17 mouse cellular contexts compared by ENCODE assay signal in genomic region chrX:102081076-102081475, GRCm38 (mm10). TPM values are rescaled to one million over a fixed set of nuclear protein-coding genes. Genes with fewer than 3 reads are reported as not detected.
DNase-seq lines count a peak whose midpoint lies in the region; ATAC-seq and TF ChIP-seq lines count a peak whose summit lies in the region.
"Had no signal": no experiment of that assay in that cellular context is flagged by ENCODE, and none has a peak within 500 bp of the region (broad histone marks: within the 10 kb centered on the region; RNA-seq: fewer than 3 reads in every experiment).

No protein-coding gene starts in this region.

- ATAC-seq in forebrain, embryonic 11.5 days (replicated peaks; ENCODE audit: low FRiP score) = no peak; the same call in 1 of the 2 replicates
- no peak for ATAC-seq in forebrain, postnatal 0 days
- ATAC-seq in limb, embryonic 12.5 days (ENCODE audit: insufficient number of reproducible peaks, insufficient read depth, low FRiP score, low TSS enrichment, low read depth) = no peak
- peak; percentile 21; the same call in 1 of the 2 replicates for ATAC-seq in neural tube, embryonic 14.5 days (ENCODE audit: low read depth)

- H3K4me1 ChIP-seq in forebrain, embryonic 11.5 days (replicated peaks; ENCODE audit: control insufficient read depth, insufficient read depth, low read length) = peaks cover 5% of the 10 kb centered on the region; the same call in 1 of the 2 replicates
- 0 out of 2 replicates have a peak, but pooled peaks cover 2% of the 10 kb centered on the region for H3K4me1 ChIP-seq in forebrain, postnatal 0 days (ENCODE audit: insufficient read depth)
- H3K4me1 ChIP-seq in limb, embryonic 12.5 days (replicated peaks) = peaks cover 18% of the 10 kb centered on the region
- 0 out of 2 replicates have a peak, but pooled peaks cover 6% of the 10 kb centered on the region for H3K4me1 ChIP-seq in neural tube, embryonic 14.5 days (ENCODE audit: control insufficient read depth, insufficient read depth, low read length)
- H3K4me1 ChIP-seq: embryonic facial prominence, embryonic 15.5 days had no signal

- peak overlapping the region; percentile 86 for H3K27ac ChIP-seq in forebrain, embryonic 11.5 days (ENCODE audit: low read depth, low read length)
- peak overlapping the region; percentile 80; the same call in 1 of the 2 replicates for H3K27ac ChIP-seq in forebrain, postnatal 0 days (ENCODE audit: low read depth, low read length)
- peak overlapping the region; percentile 78 for H3K27ac ChIP-seq in limb, embryonic 12.5 days
- H3K27ac ChIP-seq in neural tube, embryonic 14.5 days (ENCODE audit: low read depth, low read length) = peak overlapping the region; percentile 70; the same call in 1 of the 2 replicates
- H3K27ac ChIP-seq: embryonic facial prominence, embryonic 15.5 days; heart, adult 2 months had no signal

- H3K9ac ChIP-seq in forebrain, embryonic 11.5 days (ENCODE audit: low read length) = no peak overlapping the region
- H3K9ac ChIP-seq in forebrain, postnatal 0 days = no peak overlapping the region
- no peak overlapping the region for H3K9ac ChIP-seq in limb, embryonic 12.5 days (replicated peaks)
- no peak overlapping the region for H3K9ac ChIP-seq in neural tube, embryonic 14.5 days (replicated peaks; ENCODE audit: low read depth, low read length)
- H3K9ac ChIP-seq: embryonic facial prominence, embryonic 15.5 days; lung, embryonic 14.5 days had no signal

- WGBS in forebrain, embryonic 11.5 days = 48% methylated on average over 10 of the region's 10 CpGs
- WGBS in forebrain, postnatal 0 days = 52% methylated on average over 10 of the region's 10 CpGs
- WGBS in limb, embryonic 12.5 days = 53% methylated on average over 10 of the region's 10 CpGs
- 35% methylated on average over 10 of the region's 10 CpGs for WGBS in neural tube, embryonic 14.5 days

- no peaks in the 10 kb centered on the region for H3K36me3 ChIP-seq in forebrain, embryonic 11.5 days (ENCODE audit: control insufficient read depth, insufficient read depth, low read length)
- H3K36me3 ChIP-seq in forebrain, postnatal 0 days (ENCODE audit: insufficient read depth) = no peaks in the 10 kb centered on the region
- H3K36me3 ChIP-seq in limb, embryonic 12.5 days = peaks cover 27% of the 10 kb centered on the region; the same call in 1 of the 2 replicates
- no peaks in the 10 kb centered on the region for H3K36me3 ChIP-seq in neural tube, embryonic 14.5 days (ENCODE audit: control insufficient read depth, insufficient read depth, low read length)
- H3K36me3 ChIP-seq: embryonic facial prominence, embryonic 15.5 days had no signal

- H3K4me2 ChIP-seq in forebrain, embryonic 11.5 days (ENCODE audit: low read depth, low read length, severe bottlenecking) = no peak overlapping the region; the same call in 1 of the 2 replicates
- H3K4me2 ChIP-seq in forebrain, postnatal 0 days (ENCODE audit: low read depth) = no peak overlapping the region
- no peak overlapping the region for H3K4me2 ChIP-seq in limb, embryonic 12.5 days
- no peak overlapping the region for H3K4me2 ChIP-seq in neural tube, embryonic 14.5 days (ENCODE audit: low read depth, low read length)
- H3K4me2 ChIP-seq: embryonic facial prominence, embryonic 15.5 days; lung, embryonic 14.5 days had no signal

- TF ChIP-seq CTCF in forebrain, postnatal 0 days (IDR thresholded peaks at IDR 0.05; ENCODE audit: low read depth) = no peak

- no peak for DNase-seq in forebrain, embryonic 11.5 days (ENCODE audit: low spot score)
- peak; percentile 13 for DNase-seq in forebrain, postnatal 0 days
- DNase-seq in urinary bladder, postnatal 25 days (ENCODE audit: low spot score) = no peak
- no peak for DNase-seq in frontal cortex, postnatal 25 days (ENCODE audit: low spot score in 2 of 2)
- no peak for DNase-seq in heart, postnatal 4 days
- DNase-seq: adrenal gland, adult 8-10 months; heart, postnatal 36 days; kidney, adult 8-10 months; lung, embryonic 14.5 days; right cerebral cortex, postnatal 14 days; thymus, postnatal 4 days had no signal

- no peak overlapping the region for H3K4me3 ChIP-seq in forebrain, embryonic 11.5 days (ENCODE audit: low read depth, low read length)
- H3K4me3 ChIP-seq in forebrain, postnatal 0 days (ENCODE audit: low read depth, low read length) = no peak overlapping the region
- no peak overlapping the region for H3K4me3 ChIP-seq in limb, embryonic 12.5 days (replicated peaks)
- H3K4me3 ChIP-seq in neural tube, embryonic 14.5 days (ENCODE audit: low read depth, low read length) = no peak overlapping the region
- H3K4me3 ChIP-seq: embryonic facial prominence, embryonic 15.5 days; heart, adult 2 months; layer of hippocampus, adult 2 months had no signal

- H3K9me3 ChIP-seq in forebrain, embryonic 11.5 days (ENCODE audit: control insufficient read depth, low read length) = no peaks in the 10 kb centered on the region
- no peaks in the 10 kb centered on the region for H3K9me3 ChIP-seq in forebrain, postnatal 0 days (ENCODE audit: low read length)
- no peaks in the 10 kb centered on the region for H3K9me3 ChIP-seq in limb, embryonic 12.5 days
- H3K9me3 ChIP-seq in neural tube, embryonic 14.5 days (ENCODE audit: control insufficient read depth, low read length) = no peaks in the 10 kb centered on the region
- H3K9me3 ChIP-seq: embryonic facial prominence, embryonic 15.5 days had no signal

- no peaks in the 10 kb centered on the region; the same call in 1 of the 2 replicates for H3K27me3 ChIP-seq in forebrain, embryonic 11.5 days (ENCODE audit: control insufficient read depth, insufficient read depth, low read length)
- no peaks in the 10 kb centered on the region for H3K27me3 ChIP-seq in forebrain, postnatal 0 days (ENCODE audit: insufficient read depth, low read length)
- peaks cover 46% of the 10 kb centered on the region for H3K27me3 ChIP-seq in limb, embryonic 12.5 days
- no peaks in the 10 kb centered on the region for H3K27me3 ChIP-seq in neural tube, embryonic 14.5 days (ENCODE audit: control insufficient read depth, insufficient read depth, low read length)
- H3K27me3 ChIP-seq: CH12.LX had no signal

RNA-seq across cellular contexts. Expression of gene Rtl5, which starts 10.0 kb away (rescaled TPM):
- 4.6 and 5.9 TPM in 2 replicates for polyA plus RNA-seq in forebrain, embryonic 11.5 days (2014; fragmentation: Nextera tagmentation; extraction: Ambion mirVana)
- total RNA-seq in forebrain, postnatal 0 days (2014; rRNA removed) = 25.5 and 39.5 TPM in 2 replicates
- 2.5 and 6.0 TPM in 2 replicates for polyA plus RNA-seq in forebrain, postnatal 0 days (2015; fragmentation: Nextera tagmentation; extraction: Ambion mirVana)
- 3.1 and 3.2 TPM in 2 replicates for polyA plus RNA-seq in limb, embryonic 12.5 days (2016; fragmentation: Nextera tagmentation; extraction: Ambion mirVana)
- 3.3 and 3.9 TPM in 2 replicates for polyA plus RNA-seq in neural tube, embryonic 14.5 days (2014; fragmentation: Nextera tagmentation; extraction: Ambion mirVana)
- total RNA-seq in heart, postnatal 4 days (2021) = 1 to 10 TPM; 3.9 to 4.2 TPM

RNA-seq across cellular contexts. Expression of gene Pin4, which starts 38.2 kb away (rescaled TPM):
- 73.6 and 77.5 TPM in 2 replicates for polyA plus RNA-seq in forebrain, embryonic 11.5 days (2014; fragmentation: Nextera tagmentation; extraction: Ambion mirVana)
- 26.6 and 27.7 TPM in 2 replicates for total RNA-seq in forebrain, postnatal 0 days (2014; rRNA removed)
- polyA plus RNA-seq in forebrain, postnatal 0 days (2015; fragmentation: Nextera tagmentation; extraction: Ambion mirVana) = 52.6 and 76.6 TPM in 2 replicates
- polyA plus RNA-seq in limb, embryonic 12.5 days (2016; fragmentation: Nextera tagmentation; extraction: Ambion mirVana) = 69.9 and 73.6 TPM in 2 replicates
- 65.6 and 71.6 TPM in 2 replicates for polyA plus RNA-seq in neural tube, embryonic 14.5 days (2014; fragmentation: Nextera tagmentation; extraction: Ambion mirVana)
- 10 to 100 TPM; 19.8 to 26.9 TPM for total RNA-seq in heart, postnatal 4 days (2021)
